Mouse (Mus musculus): ENCODE measurements around the gene Ssc4d.

- TF ChIP-seq CTCF (IDR thresholded peaks at IDR 0.05; ENCODE audit: control insufficient read depth, insufficient read depth, insufficient replicate concordance, low read depth, low read length) (no peak), POLR2A (IDR thresholded peaks at IDR 0.05; ENCODE audit: control insufficient read depth, low read depth, low read length) (no peak)
Observed at GRCm38 (mm10) chr5:135919902-135920301, 54.4 kb downstream of the Ssc4d start.

All from testis, adult 2 months (tissue).